Mouse (Mus musculus) gastrocnemius, adult 2 months (tissue): ENCODE measurements around the gene Cramp1l. TPM values are rescaled to one million over a fixed set of nuclear protein-coding genes. Genes with fewer than 3 reads are reported as not detected.

ENCODE experiments used
- DNase-seq: peaks from one replicate; pipeline ENCODE4 v3.0.0; 2022
- H3K27ac ChIP-seq: fragments of 200-600 bp; 2 replicates; pipeline ENCODE4 v1.8.1; 2022; ENCODE audit warnings: mild to moderate bottlenecking
- H3K4me3 ChIP-seq: fragments of 200-600 bp; 2 replicates; pipeline ENCODE4 v1.8.1; 2022; ENCODE audit warnings: mild to moderate bottlenecking, moderate library complexity
- CTCF ChIP-seq: fragments of 200-600 bp; IDR thresholded peaks from 2 replicates; pipeline ENCODE4 v1.8.1; 2022; ENCODE audit warnings: antibody characterized with exemption, mild to moderate bottlenecking, moderate library complexity
- intact Hi-C: fragments of 180-260 bp; cut with DNase I; formaldehyde crosslinking; loops from one replicate; pipeline ENCODE4 v1.15.1; 2025
- long read RNA-seq, 2 experiments: library from polyadenylated mRNA; stranded (forward); transcript quantifications; one replicate each; pipeline ENCODE4 v2.0.0; 2021
- total RNA-seq, 2 experiments: library from RNA; stranded (reverse); gene quantifications; 2 replicates each; pipeline ENCODE4 v1.2.3; 2021

The Cramp1l gene
- 1 to 10 TPM; 6.3 to 7.1 TPM for total RNA-seq
- long read RNA-seq, experiment 1, partial matches to known transcripts: 1 of 1 reads
- long read RNA-seq, experiment 1, other reads (novel, unspliced or antisense): 0 of 1 reads
- long read RNA-seq, experiment 2, partial matches to known transcripts: 0 of 1 reads
- long read RNA-seq, experiment 2, other reads (novel, unspliced or antisense): 1 of 1 reads

- peak; percentile 100 for DNase-seq
- Histone ChIP-seq H3K4me3 (peak within 1 kb of the TSS; percentile 95), H3K27ac (peak within 1 kb of the TSS; percentile 93)
- intact Hi-C loops: no loop called here
- no peak for TF ChIP-seq CTCF
These were observed at the start of gene Cramp1l, which contains the start of gene Ift140 for GRCm38 (mm10) chr17:25015655-25016291. Cramp1l (minus strand) TSS chr17:25015788. Ift140 (plus strand) TSS chr17:25016085.

GRCm38 (mm10) chr17:25065189-25065588 lies 49.6 kb upstream of the Cramp1l start:
- Histone ChIP-seq H3K4me3 (peak overlapping the region; percentile 54), H3K27ac (peak overlapping the region; percentile 89)
- TF ChIP-seq CTCF: no peak
- no peak for DNase-seq
- intact Hi-C loops: no loop called here

GRCm38 (mm10) chr17:25064351-25064750 lies 48.8 kb upstream of the Cramp1l start:
- peak; percentile 4; the same call in 1 of the 2 replicates for TF ChIP-seq CTCF
- intact Hi-C loops: no loop called here
- DNase-seq: peak; percentile 74
- H3K27ac ChIP-seq: peak overlapping the region; percentile 89
- H3K4me3 ChIP-seq: peak overlapping the region; percentile 54

GRCm38 (mm10) chr17:25063872-25064271 lies 48.3 kb upstream of the Cramp1l start:
- intact Hi-C loops: no loop called here
- peak; percentile 31 for DNase-seq
- Histone ChIP-seq H3K4me3 (peak overlapping the region; percentile 54), H3K27ac (peak overlapping the region; percentile 89)
- TF ChIP-seq CTCF: no peak

- intact Hi-C loops: no loop called here
- Histone ChIP-seq H3K4me3 (peak overlapping the region; percentile 54), H3K27ac (peak overlapping the region; percentile 89)
- no peak for TF ChIP-seq CTCF
- DNase-seq: no peak
These were observed 47.7 kb upstream of the Cramp1l start for GRCm38 (mm10) chr17:25063261-25063660.

GRCm38 (mm10) chr17:25057041-25057440 lies 41.5 kb upstream of the Cramp1l start:
- TF ChIP-seq CTCF: peak; percentile 21; the same call in 1 of the 2 replicates

GRCm38 (mm10) chr17:25053274-25053673 lies 37.7 kb upstream of the Cramp1l start:
- no peak for TF ChIP-seq CTCF
- intact Hi-C loops: no loop called here
- H3K4me3 ChIP-seq: no peak overlapping the region
- DNase-seq: no peak
- no peak overlapping the region for H3K27ac ChIP-seq

More at GRCm38 (mm10) chr17:25057041-25057440, 41.5 kb upstream of the Cramp1l start:
- H3K4me3 ChIP-seq: no peak overlapping the region
- no peak overlapping the region for H3K27ac ChIP-seq
- intact Hi-C loops: no loop called here
- no peak for DNase-seq

GRCm38 (mm10) chr17:25047143-25047542 lies 31.6 kb upstream of the Cramp1l start:
- Histone ChIP-seq H3K27ac (peak overlapping the region; percentile 20; the same call in 1 of the 2 replicates), H3K4me3 (no peak overlapping the region)
- DNase-seq: peak; percentile 55
- TF ChIP-seq CTCF: no peak
- intact Hi-C loops: no loop called here

GRCm38 (mm10) chr17:25045281-25045680 lies 29.7 kb upstream of the Cramp1l start:
- Histone ChIP-seq H3K4me3 (no peak overlapping the region), H3K27ac (peak overlapping the region; percentile 40; the same call in 1 of the 2 replicates)
- intact Hi-C loops: no loop called here
- no peak for DNase-seq
- no peak for TF ChIP-seq CTCF

GRCm38 (mm10) chr17:25044879-25045278 lies 29.3 kb upstream of the Cramp1l start:
- intact Hi-C loops: no loop called here
- no peak overlapping the region for H3K4me3 ChIP-seq
- no peak for DNase-seq
- peak overlapping the region; percentile 40 for H3K27ac ChIP-seq
- TF ChIP-seq CTCF: no peak

- peak; percentile 30 for DNase-seq
- TF ChIP-seq CTCF: peak; percentile 64
- H3K4me3 ChIP-seq: no peak overlapping the region
- intact Hi-C loops: no loop called here
- H3K27ac ChIP-seq: no peak overlapping the region
These were observed 20.6 kb upstream of the Cramp1l start for GRCm38 (mm10) chr17:25036183-25036582.

GRCm38 (mm10) chr17:25016292-25017132 lies 924 bp upstream of the Cramp1l start:
- Histone ChIP-seq H3K4me3 (peak overlapping the region; percentile 78), H3K27ac (peak overlapping the region; percentile 84)
- TF ChIP-seq CTCF: peak; percentile 43
- DNase-seq: peak; percentile 83
- intact Hi-C loops: no loop called here
